Mouse (Mus musculus): ENCODE results near the gene S100a6. TPM values are rescaled to one million over a fixed set of nuclear protein-coding genes. Genes with fewer than 3 reads are reported as not detected.

The S100a6 gene
- 4.4 and 12.9 TPM in 2 replicates for total RNA-seq (2014; rRNA removed)
- 53.8 and 59.0 TPM in 2 replicates for polyA plus RNA-seq (2015; fragmentation: Nextera tagmentation; extraction: Ambion mirVana)

DNA sequence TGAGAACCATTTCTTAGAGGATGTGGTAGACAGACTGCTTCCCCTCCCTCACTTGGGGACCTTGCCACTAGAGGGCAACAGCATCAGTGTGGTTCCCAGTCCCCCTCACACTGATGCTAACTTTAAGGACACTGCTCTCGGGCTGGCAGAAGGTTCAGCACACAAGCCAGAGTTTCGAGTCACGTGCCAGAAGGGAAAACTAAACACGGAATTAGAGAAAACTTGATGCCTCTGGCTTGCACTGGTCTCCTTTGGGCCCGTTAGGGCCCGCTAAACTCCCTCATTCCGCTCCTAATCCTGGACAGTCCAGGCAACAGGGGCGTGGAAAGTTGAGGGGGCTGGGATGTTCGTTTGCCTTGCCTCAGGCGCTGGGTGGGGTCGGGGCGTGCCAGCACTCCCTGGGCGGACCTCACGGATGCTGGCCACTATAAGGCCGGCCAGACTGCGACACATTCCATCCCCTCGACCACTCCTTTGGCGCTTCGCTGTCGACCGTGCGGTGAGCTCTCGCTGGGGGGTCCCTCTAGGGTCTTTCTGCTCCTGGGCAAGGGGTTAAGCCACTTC, at the start of gene S100a6:
Gene S100a6 (plus strand): TSS at position 155 of the 564 bp plus-strand sequence.
- DNase-seq (ENCODE audit: low spot score) (peak; percentile 69), ATAC-seq (peak; percentile 79)
- peak within 1 kb of the TSS; percentile 68 for H3K4me2 ChIP-seq (ENCODE audit: low read depth, low read length)
- H3K27ac ChIP-seq, result no peak within 1 kb of the TSS
- 0 out of 2 replicates have a peak, but pooled peaks cover 6% of the 10 kb centered on the region for H3K4me1 ChIP-seq (ENCODE audit: insufficient read depth, low read length)
- H3K4me3 ChIP-seq (ENCODE audit: low read length), result peak within 1 kb of the TSS; percentile 36
- H3K9ac ChIP-seq (replicated peaks; ENCODE audit: low read length), result peak within 1 kb of the TSS; percentile 43; the same call in 1 of the 2 replicates
- H3K9me3 ChIP-seq (ENCODE audit: low read length), result no peaks in the 10 kb centered on the region
- H3K36me3 ChIP-seq (ENCODE audit: insufficient read depth, low read length), result no peaks in the 10 kb centered on the region
- TF ChIP-seq CTCF (IDR thresholded peaks at IDR 0.05; ENCODE audit: low read depth), result peak; percentile 77
- WGBS, result 2% methylated on average over 23 of the region's 23 CpGs
- H3K27me3 ChIP-seq (ENCODE audit: insufficient read depth, low read length), result no peaks in the 10 kb centered on the region

DNA sequence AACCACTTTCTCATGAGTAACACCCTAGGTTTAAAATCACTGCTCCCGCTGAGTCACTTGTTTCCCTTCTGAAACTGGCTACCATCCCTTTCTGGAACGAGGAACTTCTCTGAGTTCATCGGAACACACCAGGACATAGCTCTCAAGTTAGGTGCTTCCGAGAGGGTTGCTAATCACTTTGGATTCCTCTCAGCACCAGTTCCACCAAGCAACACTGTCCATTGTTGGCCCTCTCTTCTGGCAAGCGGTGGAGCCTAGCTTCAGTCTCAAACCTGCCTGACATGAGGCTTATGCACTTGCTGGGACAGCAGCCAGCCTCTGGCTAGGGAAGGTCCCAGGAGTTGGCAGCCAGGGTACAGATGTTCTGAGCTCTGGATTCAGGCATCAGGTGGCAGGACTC, 38.0 kb upstream of the S100a6 start:
- H3K4me1 ChIP-seq (ENCODE audit: insufficient read depth, low read length), result no peaks in the 10 kb centered on the region
- H3K9me3 ChIP-seq (ENCODE audit: low read length), result no peaks in the 10 kb centered on the region
- DNase-seq (ENCODE audit: low spot score), result no peak
- no peaks in the 10 kb centered on the region for H3K36me3 ChIP-seq (ENCODE audit: insufficient read depth, low read length)
- no peak for TF ChIP-seq CTCF (IDR thresholded peaks at IDR 0.05; ENCODE audit: low read depth)
- no peak overlapping the region for H3K9ac ChIP-seq (replicated peaks; ENCODE audit: low read length)
- ATAC-seq, result no peak
- H3K4me2 ChIP-seq (ENCODE audit: low read depth, low read length), result no peak overlapping the region
- H3K27me3 ChIP-seq (ENCODE audit: insufficient read depth, low read length), result no peaks in the 10 kb centered on the region
- H3K4me3 ChIP-seq (ENCODE audit: low read length), result no peak overlapping the region
- H3K27ac ChIP-seq, result no peak overlapping the region
- WGBS, result 71% methylated on average over 5 of the region's 5 CpGs

DNA sequence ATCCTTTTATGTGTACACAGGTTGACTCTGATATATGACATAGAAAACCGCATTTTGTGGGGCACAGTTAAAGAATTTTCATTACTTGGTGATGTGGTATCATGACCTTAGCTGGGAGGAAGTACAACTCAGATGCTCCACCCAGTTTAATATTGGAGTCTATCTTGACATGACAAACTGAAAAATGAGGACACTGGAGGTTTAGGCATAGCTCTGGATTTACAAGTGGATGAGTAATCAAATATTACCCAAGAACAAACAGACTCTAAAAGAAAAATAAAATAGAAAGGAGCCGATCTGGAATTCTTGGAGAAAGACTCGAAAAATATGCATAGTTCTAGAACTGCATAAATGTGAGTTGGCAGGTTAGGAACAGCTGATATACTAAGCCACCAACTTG, 37.4 kb upstream of the S100a6 start:
- Histone ChIP-seq H3K4me3 (ENCODE audit: low read length) (no peak overlapping the region), H3K27me3 (ENCODE audit: insufficient read depth, low read length) (no peaks in the 10 kb centered on the region), H3K4me1 (ENCODE audit: insufficient read depth, low read length) (no peaks in the 10 kb centered on the region), H3K4me2 (ENCODE audit: low read depth, low read length) (no peak overlapping the region), H3K36me3 (ENCODE audit: insufficient read depth, low read length) (no peaks in the 10 kb centered on the region), H3K27ac (no peak overlapping the region), H3K9ac (replicated peaks; ENCODE audit: low read length) (no peak overlapping the region), H3K9me3 (ENCODE audit: low read length) (no peaks in the 10 kb centered on the region)
- 83% methylated on average over 3 of the region's 3 CpGs for WGBS
- DNase-seq (ENCODE audit: low spot score), result no peak
- ATAC-seq, result no peak
- TF ChIP-seq CTCF (IDR thresholded peaks at IDR 0.05; ENCODE audit: low read depth), result no peak

DNA sequence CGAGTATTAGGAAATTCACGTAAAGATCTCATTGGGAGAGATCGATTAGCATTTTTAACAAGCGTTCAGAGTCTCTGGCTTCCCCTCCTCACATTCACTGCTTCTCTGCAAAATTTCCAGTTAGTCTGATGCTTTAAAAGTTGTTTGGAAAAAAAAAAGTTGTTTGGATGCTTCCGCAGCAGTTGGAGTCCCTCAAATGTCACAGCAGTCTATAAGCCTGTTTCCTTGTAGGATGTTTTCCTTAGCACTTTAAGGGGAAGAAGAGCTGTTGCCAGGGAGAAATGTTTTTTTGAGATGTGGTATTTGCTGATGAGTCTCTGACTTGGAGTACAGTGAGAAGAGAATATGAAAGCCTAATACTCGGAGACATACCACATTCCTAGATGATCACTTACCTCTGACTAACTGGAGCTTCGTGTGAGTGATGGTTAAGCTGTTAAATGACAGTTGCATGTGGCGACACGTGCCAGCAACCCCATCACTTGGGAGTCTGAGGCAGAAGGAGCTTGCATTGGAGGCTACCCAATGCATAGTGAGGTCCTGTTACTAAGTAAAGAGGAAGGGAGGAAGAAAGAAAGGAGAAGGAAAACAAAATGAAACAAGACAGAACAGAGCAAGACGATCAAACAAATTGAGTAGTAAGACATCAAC, 36.2 kb upstream of the S100a6 start:
- Histone ChIP-seq H3K27me3 (ENCODE audit: insufficient read depth, low read length) (no peaks in the 10 kb centered on the region), H3K27ac (no peak overlapping the region)
- WGBS, result 51% methylated on average over 10 of the region's 10 CpGs

DNA sequence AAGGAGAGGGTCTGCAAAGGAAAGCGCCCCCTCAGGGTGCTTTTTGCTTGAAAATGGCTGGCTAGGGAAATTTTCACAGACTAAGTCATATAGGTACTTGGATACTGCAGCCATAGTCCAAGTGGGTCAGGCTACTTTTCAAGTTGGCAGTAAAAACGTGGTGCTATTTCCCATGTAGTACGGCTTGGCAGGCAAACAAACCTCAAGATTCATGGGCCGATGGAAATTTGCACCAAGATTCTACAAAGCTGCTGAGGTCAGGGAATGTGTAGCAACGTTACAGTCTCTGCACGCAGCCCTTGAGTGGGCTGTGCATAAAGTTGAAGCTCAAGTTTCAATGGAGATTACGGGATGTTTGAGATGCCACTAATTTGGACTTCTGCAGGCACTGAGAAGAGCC, 33.2 kb upstream of the S100a6 start:
- ATAC-seq, result no peak
- Histone ChIP-seq H3K4me2 (ENCODE audit: low read depth, low read length) (no peak overlapping the region), H3K36me3 (ENCODE audit: insufficient read depth, low read length) (no peaks in the 10 kb centered on the region), H3K9me3 (ENCODE audit: low read length) (no peaks in the 10 kb centered on the region), H3K27ac (no peak overlapping the region), H3K4me3 (ENCODE audit: low read length) (no peak overlapping the region), H3K27me3 (ENCODE audit: insufficient read depth, low read length) (no peaks in the 10 kb centered on the region), H3K9ac (replicated peaks; ENCODE audit: low read length) (no peak overlapping the region), H3K4me1 (ENCODE audit: insufficient read depth, low read length) (no peaks in the 10 kb centered on the region)
- TF ChIP-seq CTCF (IDR thresholded peaks at IDR 0.05; ENCODE audit: low read depth), result no peak
- 72% methylated on average over 7 of the region's 7 CpGs for WGBS
- DNase-seq (ENCODE audit: low spot score), result no peak

More for the DNA sequence above, 36.2 kb upstream of the S100a6 start:
- DNase-seq (ENCODE audit: low spot score), result no peak
- TF ChIP-seq CTCF (IDR thresholded peaks at IDR 0.05; ENCODE audit: low read depth), result no peak
- no peak overlapping the region for H3K4me3 ChIP-seq (ENCODE audit: low read length)
- H3K4me1 ChIP-seq (ENCODE audit: insufficient read depth, low read length), result no peaks in the 10 kb centered on the region
- no peak overlapping the region for H3K4me2 ChIP-seq (ENCODE audit: low read depth, low read length)
- no peak for ATAC-seq
- H3K9ac ChIP-seq (replicated peaks; ENCODE audit: low read length), result no peak overlapping the region
- H3K36me3 ChIP-seq (ENCODE audit: insufficient read depth, low read length), result no peaks in the 10 kb centered on the region
- no peaks in the 10 kb centered on the region for H3K9me3 ChIP-seq (ENCODE audit: low read length)

DNA sequence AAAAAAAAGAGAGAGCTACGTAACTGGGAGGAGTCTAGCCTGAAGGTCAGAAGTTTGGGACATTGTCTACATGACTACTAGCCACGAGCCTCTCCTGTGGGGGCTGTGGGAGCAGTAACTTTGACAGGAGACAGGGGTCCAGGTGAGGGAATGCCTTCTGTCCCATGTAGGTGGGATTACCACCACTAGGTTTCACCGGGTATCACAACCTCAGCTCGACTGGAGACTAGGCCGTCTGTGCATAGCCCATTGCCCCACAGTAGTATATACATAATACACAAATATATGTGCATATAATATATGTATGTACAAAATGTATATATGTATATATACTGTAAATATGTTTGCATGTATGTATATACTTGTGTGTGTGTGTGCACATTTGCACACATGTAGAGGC, 31.5 kb upstream of the S100a6 start:
- no peaks in the 10 kb centered on the region for H3K9me3 ChIP-seq (ENCODE audit: low read length)
- DNase-seq (ENCODE audit: low spot score) (no peak), ATAC-seq (no peak)
- no peaks in the 10 kb centered on the region for H3K27me3 ChIP-seq (ENCODE audit: insufficient read depth, low read length)
- no peak overlapping the region for H3K4me3 ChIP-seq (ENCODE audit: low read length)
- WGBS, result 98% methylated on average over 5 of the region's 5 CpGs
- TF ChIP-seq CTCF (IDR thresholded peaks at IDR 0.05; ENCODE audit: low read depth), result no peak
- H3K27ac ChIP-seq, result no peak overlapping the region
- no peak overlapping the region for H3K4me2 ChIP-seq (ENCODE audit: low read depth, low read length)
- H3K36me3 ChIP-seq (ENCODE audit: insufficient read depth, low read length), result no peaks in the 10 kb centered on the region
- no peak overlapping the region for H3K9ac ChIP-seq (replicated peaks; ENCODE audit: low read length)
- H3K4me1 ChIP-seq (ENCODE audit: insufficient read depth, low read length), result no peaks in the 10 kb centered on the region

DNA sequence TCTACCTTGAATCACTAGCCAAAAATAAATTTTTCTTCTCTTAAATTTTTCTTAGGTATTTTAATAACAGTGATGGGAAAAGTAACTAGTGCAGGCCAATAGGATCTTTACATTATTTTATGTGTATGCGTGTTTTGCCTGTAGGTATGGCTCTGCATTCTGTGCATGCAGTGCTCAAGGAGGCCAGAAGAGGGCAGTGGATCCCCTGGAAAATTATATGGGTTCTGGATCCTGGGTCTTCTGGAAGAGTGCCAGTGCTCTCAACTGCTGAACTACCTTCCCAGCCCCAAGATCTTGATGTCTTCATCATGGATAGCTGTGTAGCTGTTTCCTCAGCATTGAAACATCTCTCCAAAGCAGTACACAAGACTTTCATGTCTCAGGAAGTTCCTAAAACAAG, 30.5 kb upstream of the S100a6 start:
- Histone ChIP-seq H3K9ac (replicated peaks; ENCODE audit: low read length) (no peak overlapping the region), H3K4me1 (ENCODE audit: insufficient read depth, low read length) (no peaks in the 10 kb centered on the region), H3K27me3 (ENCODE audit: insufficient read depth, low read length) (no peaks in the 10 kb centered on the region), H3K4me2 (ENCODE audit: low read depth, low read length) (no peak overlapping the region), H3K9me3 (ENCODE audit: low read length) (no peaks in the 10 kb centered on the region), H3K4me3 (ENCODE audit: low read length) (no peak overlapping the region), H3K36me3 (ENCODE audit: insufficient read depth, low read length) (no peaks in the 10 kb centered on the region), H3K27ac (no peak overlapping the region)
- ATAC-seq, result no peak
- WGBS, result 100% methylated on average over 1 of the region's 1 CpGs
- DNase-seq (ENCODE audit: low spot score), result no peak
- TF ChIP-seq CTCF (IDR thresholded peaks at IDR 0.05; ENCODE audit: low read depth), result peak; percentile 43
